Mouse (Mus musculus) C2C12 (cell line): ENCODE measurements around the gene Ada. TPM values are rescaled to one million over a fixed set of nuclear protein-coding genes. Genes with fewer than 3 reads are reported as not detected.

Experiments used
- H3K27me3 ChIP-seq: one replicate; pipeline ENCODE4 v1.6.1; 2011; ENCODE audit not compliant: control insufficient read depth, insufficient read depth, insufficient read length
- H3K36me3 ChIP-seq: one replicate; pipeline ENCODE4 v1.6.1; 2011; ENCODE audit not compliant: control insufficient read depth, insufficient read depth
- H3K4me3 ChIP-seq: one replicate; pipeline ENCODE4 v1.5.1; 2011; ENCODE audit warnings: mild to moderate bottlenecking, control low read depth; ENCODE audit not compliant: poor library complexity, insufficient read depth, severe bottlenecking
- H3K79me2 ChIP-seq: one replicate; pipeline ENCODE4 v1.6.1; 2011; ENCODE audit not compliant: control insufficient read depth, insufficient read depth
- H3K79me3 ChIP-seq: one replicate; pipeline ENCODE4 v1.6.1; 2011; ENCODE audit warnings: low read depth, control low read depth
- H3ac ChIP-seq: one replicate; pipeline ENCODE3; 2011; ENCODE audit warnings: low read depth; ENCODE audit not compliant: control insufficient read depth, insufficient read length
- CEBPB ChIP-seq: IDR thresholded peaks from one replicate; pipeline ENCODE4 v1.6.1; 2011; ENCODE audit warnings: low read depth, mild to moderate bottlenecking, control low read depth, moderate library complexity
- CTCF ChIP-seq: IDR thresholded peaks from one replicate; pipeline ENCODE4 v1.5.1; 2011; ENCODE audit not compliant: control insufficient read depth, insufficient read depth, insufficient read length
- FOSL1 ChIP-seq: IDR thresholded peaks from one replicate; pipeline ENCODE4 v1.8.0; 2011; ENCODE audit warnings: mild to moderate bottlenecking, low read length; ENCODE audit not compliant: poor library complexity, insufficient read depth, severe bottlenecking
- MAX ChIP-seq: IDR thresholded peaks from one replicate; pipeline ENCODE4 v1.6.1; 2011; ENCODE audit warnings: mild to moderate bottlenecking, control low read depth
- MYOD1 ChIP-seq: IDR thresholded peaks from one replicate; pipeline ENCODE4 v1.6.1; 2011; ENCODE audit warnings: low read depth; ENCODE audit not compliant: control insufficient read depth, insufficient read length
- MYOG ChIP-seq: IDR thresholded peaks from one replicate; pipeline ENCODE4 v1.6.1; 2011; ENCODE audit not compliant: control insufficient read depth, insufficient read length; ENCODE audit errors: extremely low read depth
- USF1 ChIP-seq: IDR thresholded peaks from one replicate; pipeline ENCODE4 v1.6.1; 2011; ENCODE audit warnings: low read depth, mild to moderate bottlenecking, control low read depth, moderate library complexity
- polyA plus RNA-seq: library from polyadenylated mRNA; unstranded; fragments of >200 nt; fragmentation: generic; extraction: Trizol; gene quantifications from one replicate; pipeline ENCODE4 v1.2.1, GENCODE M21; 2012; ENCODE audit warnings: missing spikeins

Gene Ada
- polyA plus RNA-seq, 1 experiment = 3.3 TPM

GRCm38 (mm10) chr2:163728300-163728699 is 21.7 kb downstream of the Ada start:
- Histone ChIP-seq H3K79me3 (no peaks in the 10 kb centered on the region), H3K79me2 (no peaks in the 10 kb centered on the region), H3K4me3 (no peak overlapping the region), H3K36me3 (peaks cover 3% of the 10 kb centered on the region), H3K27me3 (no peaks in the 10 kb centered on the region), H3ac (no peak overlapping the region)
- no peak for TF ChIP-seq MYOG
- no peak for TF ChIP-seq MYOD1
- no peak for TF ChIP-seq CEBPB
- no peak for TF ChIP-seq USF1
- TF ChIP-seq FOSL1 = no peak
- TF ChIP-seq MAX = no peak

GRCm38 (mm10) chr2:163726766-163727393 is 23.2 kb downstream of the Ada start:
- no peaks in the 10 kb centered on the region for H3K79me3 ChIP-seq
- H3K27me3 ChIP-seq = no peaks in the 10 kb centered on the region
- no peaks in the 10 kb centered on the region for H3K79me2 ChIP-seq
- no peak overlapping the region for H3ac ChIP-seq
- peaks cover 6% of the 10 kb centered on the region for H3K36me3 ChIP-seq
- TF ChIP-seq USF1 = no peak
- no peak for TF ChIP-seq CTCF
- no peak for TF ChIP-seq MYOG
- TF ChIP-seq FOSL1 = no peak
- no peak for TF ChIP-seq CEBPB
- no peak for TF ChIP-seq MYOD1
- TF ChIP-seq MAX = no peak
- no peak overlapping the region for H3K4me3 ChIP-seq

DNA sequence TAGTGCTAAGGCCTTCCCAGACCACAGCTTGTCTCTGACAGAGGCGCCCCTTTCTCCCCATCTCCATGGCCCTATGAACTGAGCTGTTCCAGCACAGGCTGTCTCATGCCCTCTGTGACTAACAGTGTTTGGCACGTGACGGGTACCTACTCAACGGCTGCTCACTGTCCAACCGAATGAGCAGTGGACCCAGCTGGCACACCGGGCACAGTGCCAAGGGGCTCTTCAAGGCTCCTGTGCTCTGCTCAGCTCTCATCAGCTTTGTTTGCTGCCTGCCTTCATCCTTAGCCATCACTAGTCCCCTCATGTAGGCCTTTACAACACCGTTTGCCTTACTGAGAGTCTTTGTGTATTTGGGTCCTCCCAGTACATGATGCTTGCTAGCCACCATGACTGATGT is 27.5 kb downstream of the Ada start:
- H3K36me3 ChIP-seq = peaks cover 7% of the 10 kb centered on the region
- TF ChIP-seq USF1 = peak; percentile 5
- no peak for TF ChIP-seq MYOG
- TF ChIP-seq CTCF = no peak

DNA sequence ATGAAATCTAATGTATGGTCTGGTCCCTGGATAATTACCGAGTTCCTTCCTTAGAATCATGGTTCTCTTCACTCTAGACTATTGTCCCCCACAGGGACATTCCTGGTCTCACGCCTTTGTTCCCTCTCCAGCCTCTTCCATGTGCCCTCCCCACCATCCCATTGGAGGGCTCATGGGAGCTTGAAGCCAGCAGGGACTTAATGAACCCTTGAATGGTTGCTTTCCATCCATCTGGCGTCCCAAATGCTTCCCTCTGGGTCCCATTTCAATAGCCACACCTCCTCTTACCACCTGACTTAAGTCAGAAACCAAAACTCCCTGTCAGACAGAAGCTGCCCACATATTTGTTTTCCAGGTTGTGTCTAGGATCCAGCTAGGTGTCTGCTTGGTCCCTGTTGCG is 30.4 kb downstream of the Ada start:
- Histone ChIP-seq H3K79me3 (no peaks in the 10 kb centered on the region), H3K4me3 (no peak overlapping the region), H3K27me3 (no peaks in the 10 kb centered on the region), H3ac (no peak overlapping the region), H3K79me2 (no peaks in the 10 kb centered on the region), H3K36me3 (peaks cover 7% of the 10 kb centered on the region)
- no peak for TF ChIP-seq MYOD1
- TF ChIP-seq CEBPB = no peak
- no peak for TF ChIP-seq USF1
- TF ChIP-seq MAX = no peak
- no peak for TF ChIP-seq FOSL1
- no peak for TF ChIP-seq CTCF
- no peak for TF ChIP-seq MYOG

More for the DNA sequence above, 27.5 kb downstream of the Ada start:
- Histone ChIP-seq H3K79me2 (no peaks in the 10 kb centered on the region), H3K27me3 (no peaks in the 10 kb centered on the region), H3K4me3 (no peak overlapping the region), H3ac (no peak overlapping the region), H3K79me3 (no peaks in the 10 kb centered on the region)

DNA sequence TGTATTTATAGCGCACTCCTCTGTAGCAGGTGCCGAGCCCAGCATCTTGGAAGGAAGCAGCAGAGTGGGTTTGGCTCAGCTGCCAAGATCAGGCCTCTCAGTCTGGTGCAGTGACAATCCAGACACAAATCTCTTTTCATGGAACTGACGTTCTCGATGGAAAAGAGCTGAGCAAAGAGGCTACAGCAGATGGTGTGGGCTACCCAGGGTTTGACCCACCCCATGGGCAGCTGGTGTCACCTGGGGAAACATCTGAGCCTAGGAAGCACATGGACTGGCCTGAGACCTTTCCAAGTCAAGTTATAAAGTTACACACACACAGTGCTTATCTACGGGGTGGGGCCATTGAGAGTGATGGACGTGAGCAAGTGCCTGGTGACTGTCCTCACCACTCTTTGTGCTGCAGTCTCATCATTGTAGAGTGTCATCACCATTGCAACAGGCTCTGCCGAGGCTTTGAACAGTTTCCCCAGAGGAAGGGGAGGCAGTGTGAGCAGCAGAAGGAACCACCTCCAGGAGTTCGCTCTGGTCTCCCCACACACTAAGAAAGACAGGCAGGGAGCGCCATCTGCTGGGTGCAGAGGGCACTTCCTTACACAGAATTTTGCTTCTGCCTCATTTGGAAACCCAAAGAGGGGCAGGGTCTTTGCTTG is 31.0 kb downstream of the Ada start:
- Histone ChIP-seq H3K79me2 (no peaks in the 10 kb centered on the region), H3ac (no peak overlapping the region), H3K27me3 (no peaks in the 10 kb centered on the region), H3K4me3 (no peak overlapping the region), H3K36me3 (peaks cover 7% of the 10 kb centered on the region), H3K79me3 (no peaks in the 10 kb centered on the region)
- TF ChIP-seq FOSL1 (no peak), CTCF (peak; percentile 71)

DNA sequence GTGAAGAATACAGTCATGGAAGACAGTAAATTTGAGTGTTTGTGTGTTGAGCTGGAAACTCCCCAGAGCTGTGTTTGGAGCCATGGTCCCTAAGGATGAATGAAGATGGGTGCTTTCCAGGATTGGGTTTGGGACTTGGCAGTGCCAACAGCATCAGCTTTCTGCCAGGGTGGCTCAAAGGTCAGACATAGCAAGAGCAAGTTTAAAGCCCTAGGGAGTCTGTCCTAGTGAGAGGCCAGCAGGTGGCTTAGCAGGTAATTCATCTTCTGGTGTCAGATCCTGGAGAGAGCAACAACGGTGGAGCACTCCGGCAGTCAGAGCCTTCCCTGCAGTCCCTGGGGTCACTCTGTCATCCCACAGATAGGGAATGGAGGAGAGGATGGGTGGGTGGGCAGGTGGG is 31.5 kb downstream of the Ada start:
- Histone ChIP-seq H3K36me3 (peaks cover 7% of the 10 kb centered on the region), H3K27me3 (no peaks in the 10 kb centered on the region), H3K4me3 (no peak overlapping the region), H3K79me2 (no peaks in the 10 kb centered on the region), H3ac (no peak overlapping the region), H3K79me3 (no peaks in the 10 kb centered on the region)
- TF ChIP-seq MYOG = no peak
- no peak for TF ChIP-seq MAX
- TF ChIP-seq USF1 = no peak
- no peak for TF ChIP-seq FOSL1
- TF ChIP-seq CTCF = no peak
- TF ChIP-seq MYOD1 = no peak
- no peak for TF ChIP-seq CEBPB
